Mouse (Mus musculus): ENCODE measurements at regions not wholly inside any gene's neighbourhood (a gene's known extent, or its start where the extent isn't known, plus 50 kb on each side); places are given as distances from the start of the nearest gene placed in this dataset.

DNA sequence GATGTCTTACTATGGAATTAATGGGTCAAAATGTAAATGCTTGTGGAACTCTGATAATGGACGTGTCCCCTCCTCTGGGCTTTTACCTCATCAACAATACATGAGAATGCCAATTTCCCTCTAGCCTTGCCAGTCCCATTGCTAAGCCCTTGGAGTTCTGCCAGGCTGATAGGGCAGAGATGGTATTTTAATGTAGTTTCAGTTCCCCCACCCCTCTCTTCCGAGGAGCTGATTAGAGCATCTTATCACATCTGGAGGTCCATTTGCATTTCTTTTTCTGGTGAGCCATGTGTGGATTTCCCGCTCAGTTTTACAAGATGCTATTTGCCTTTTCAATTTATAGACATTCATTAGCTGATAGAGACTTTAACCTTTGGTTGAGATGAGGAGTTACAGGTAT is 86.0 kb upstream of the Arid2 start:
- DNase-seq (ENCODE audit: low spot score), result no peak
- no peak overlapping the region for H3K4me3 ChIP-seq
- WGBS, result 84% methylated on average over 3 of the region's 3 CpGs
- H3K4me1 ChIP-seq (replicated peaks), result no peaks in the 10 kb centered on the region
- H3K27me3 ChIP-seq (ENCODE audit: insufficient read depth, poor library complexity, severe bottlenecking), result no peaks in the 10 kb centered on the region
- H3K9me3 ChIP-seq, result no peaks in the 10 kb centered on the region
- H3K27ac ChIP-seq, result no peak overlapping the region
- no peaks in the 10 kb centered on the region for H3K36me3 ChIP-seq

DNA sequence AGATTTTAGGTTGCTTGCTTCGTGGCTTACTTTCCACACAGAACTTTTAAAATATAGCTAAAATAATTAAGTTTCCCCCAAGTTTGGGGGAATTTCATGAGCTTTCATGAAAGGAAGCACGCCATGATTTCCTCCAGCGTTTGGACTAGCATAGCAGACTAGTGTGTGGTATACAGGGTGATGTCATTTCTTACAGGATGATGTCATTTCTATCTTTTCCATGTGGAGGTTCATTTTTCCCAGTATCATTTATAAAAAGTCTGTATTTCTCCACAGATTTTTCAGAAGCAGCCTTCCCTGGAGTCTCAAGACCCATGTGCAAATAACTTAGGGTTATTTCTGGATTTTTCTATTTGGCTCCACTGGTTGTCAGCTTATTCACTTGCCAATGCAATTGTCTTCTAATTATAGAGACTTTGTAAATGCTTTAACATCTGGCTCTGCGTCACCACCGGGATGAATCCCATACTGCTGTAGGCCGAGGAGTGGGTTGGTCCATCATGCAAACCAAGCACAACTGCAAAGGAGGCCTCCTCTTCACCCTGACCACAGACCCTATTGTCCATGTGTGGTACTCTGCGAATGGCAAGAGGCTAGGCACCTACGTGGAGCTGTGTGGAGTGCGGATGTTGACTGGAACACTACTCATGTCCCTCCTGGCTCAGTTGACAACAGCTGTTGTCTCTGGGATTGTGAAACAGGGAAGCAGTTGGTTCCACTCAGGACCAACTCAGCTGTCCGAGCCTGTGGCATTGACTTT is 85.4 kb upstream of the Arid2 start:
- Histone ChIP-seq H3K4me1 (replicated peaks) (no peaks in the 10 kb centered on the region), H3K4me3 (no peak overlapping the region), H3K27me3 (ENCODE audit: insufficient read depth, poor library complexity, severe bottlenecking) (no peaks in the 10 kb centered on the region), H3K27ac (no peak overlapping the region), H3K9me3 (no peaks in the 10 kb centered on the region), H3K36me3 (no peaks in the 10 kb centered on the region)
- 92% methylated on average over 10 of the region's 10 CpGs for WGBS
- DNase-seq (ENCODE audit: low spot score), result no peak

GRCm38 (mm10) chr15:96204187-96204586 is 83.1 kb upstream of the Arid2 start:
- Histone ChIP-seq H3K27ac (no peak overlapping the region), H3K27me3 (ENCODE audit: insufficient read depth, poor library complexity, severe bottlenecking) (no peaks in the 10 kb centered on the region), H3K36me3 (no peaks in the 10 kb centered on the region), H3K4me3 (no peak overlapping the region), H3K4me1 (replicated peaks) (no peaks in the 10 kb centered on the region), H3K9me3 (no peaks in the 10 kb centered on the region)
- DNase-seq (ENCODE audit: low spot score), result no peak
- WGBS, result 95% methylated on average over 5 of the region's 5 CpGs

- Histone ChIP-seq H3K36me3 (no peaks in the 10 kb centered on the region), H3K9me3 (no peaks in the 10 kb centered on the region), H3K4me3 (no peak overlapping the region), H3K27me3 (ENCODE audit: insufficient read depth, poor library complexity, severe bottlenecking) (no peaks in the 10 kb centered on the region), H3K4me1 (replicated peaks) (no peaks in the 10 kb centered on the region), H3K27ac (no peak overlapping the region)
- WGBS, result 81% methylated on average over 5 of the region's 5 CpGs
- no peak for DNase-seq (ENCODE audit: low spot score)
Observed at GRCm38 (mm10) chr15:96204623-96205022, 82.7 kb upstream of the Arid2 start.

GRCm38 (mm10) chr15:96210721-96211400 is 76.5 kb upstream of the Arid2 start:
- no peak for DNase-seq (ENCODE audit: low spot score)
- no peaks in the 10 kb centered on the region for H3K4me1 ChIP-seq (replicated peaks)
- H3K27me3 ChIP-seq (ENCODE audit: insufficient read depth, poor library complexity, severe bottlenecking), result no peaks in the 10 kb centered on the region
- no peak overlapping the region for H3K4me3 ChIP-seq
- H3K36me3 ChIP-seq, result no peaks in the 10 kb centered on the region
- no peaks in the 10 kb centered on the region for H3K9me3 ChIP-seq
- no peak overlapping the region for H3K27ac ChIP-seq
- 84% methylated on average over 11 of the region's 11 CpGs for WGBS

- Histone ChIP-seq H3K27ac (no peak overlapping the region), H3K36me3 (no peaks in the 10 kb centered on the region), H3K27me3 (ENCODE audit: insufficient read depth, poor library complexity, severe bottlenecking) (no peaks in the 10 kb centered on the region), H3K4me1 (replicated peaks) (no peaks in the 10 kb centered on the region), H3K4me3 (no peak overlapping the region), H3K9me3 (no peaks in the 10 kb centered on the region)
- 86% methylated on average over 24 of the region's 24 CpGs for WGBS
- DNase-seq (ENCODE audit: low spot score), result no peak
Observed at GRCm38 (mm10) chr15:96213541-96214312, 73.6 kb upstream of the Arid2 start.

DNA sequence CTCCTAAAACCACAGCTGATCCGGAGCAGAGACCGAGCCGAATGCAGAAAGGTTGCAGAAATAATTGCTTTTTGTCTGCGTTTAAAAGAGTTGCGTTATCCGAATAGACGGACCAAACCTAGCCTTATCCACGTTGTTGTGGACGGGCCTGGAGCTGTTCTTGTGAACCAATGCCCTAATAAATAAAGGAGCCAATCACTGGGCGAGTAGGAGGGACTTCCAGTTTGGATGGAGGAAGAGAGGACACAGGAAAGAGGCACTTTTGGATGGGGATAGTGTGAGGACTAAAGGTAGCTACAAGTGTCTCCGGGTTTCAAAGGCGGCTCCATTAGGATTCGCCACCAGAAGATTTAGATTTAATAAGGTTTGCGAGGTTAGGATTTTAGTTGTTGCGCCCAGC is 69.4 kb upstream of the Arid2 start:
- DNase-seq (ENCODE audit: low spot score), result no peak
- no peaks in the 10 kb centered on the region for H3K4me1 ChIP-seq (replicated peaks)
- no peaks in the 10 kb centered on the region for H3K9me3 ChIP-seq
- H3K4me3 ChIP-seq, result no peak overlapping the region
- no peak overlapping the region for H3K27ac ChIP-seq
- no peaks in the 10 kb centered on the region for H3K36me3 ChIP-seq
- H3K27me3 ChIP-seq (ENCODE audit: insufficient read depth, poor library complexity, severe bottlenecking), result no peaks in the 10 kb centered on the region
- WGBS, result 95% methylated on average over 15 of the region's 15 CpGs

DNA sequence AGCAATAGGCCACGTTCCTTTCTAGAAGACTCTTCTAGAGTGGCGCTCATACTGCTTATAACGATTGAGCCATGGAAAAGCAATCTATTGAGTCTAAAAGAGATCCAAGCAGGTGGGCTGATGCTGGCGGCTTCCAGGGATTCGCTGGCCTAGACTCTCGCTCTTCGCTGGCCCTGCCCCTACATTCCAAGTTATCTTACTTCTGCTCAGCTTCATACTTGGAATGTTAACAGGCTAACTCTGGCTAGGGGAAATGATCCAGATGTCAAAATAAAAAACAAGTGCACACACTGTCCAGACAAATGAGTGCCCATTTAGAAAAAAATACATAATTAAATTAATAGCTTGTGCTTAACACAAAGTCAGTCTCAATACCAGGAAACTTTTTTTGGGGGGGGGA is 67.6 kb upstream of the Arid2 start:
- H3K36me3 ChIP-seq, result no peaks in the 10 kb centered on the region

GRCm38 (mm10) chr15:96231969-96232368 is 55.3 kb upstream of the Arid2 start:
- H3K4me1 ChIP-seq (replicated peaks), result peaks cover 6% of the 10 kb centered on the region
- 93% methylated on average over 3 of the region's 3 CpGs for whole genome bisulfite sequencing

More for the DNA sequence above, 67.6 kb upstream of the Arid2 start:
- Histone ChIP-seq H3K4me3 (no peak overlapping the region), H3K27ac (no peak overlapping the region), H3K27me3 (ENCODE audit: insufficient read depth, poor library complexity, severe bottlenecking) (no peaks in the 10 kb centered on the region), H3K9me3 (no peaks in the 10 kb centered on the region), H3K4me1 (replicated peaks) (no peaks in the 10 kb centered on the region)
- no peak for DNase-seq (ENCODE audit: low spot score)
- 91% methylated on average over 7 of the region's 7 CpGs for WGBS

GRCm38 (mm10) chr15:96233113-96233512 is 54.2 kb upstream of the Arid2 start:
- no peaks in the 10 kb centered on the region for H3K27me3 ChIP-seq (ENCODE audit: insufficient read depth, poor library complexity, severe bottlenecking)
- H3K36me3 ChIP-seq, result no peaks in the 10 kb centered on the region
- DNase-seq (ENCODE audit: low spot score), result no peak

More at GRCm38 (mm10) chr15:96231969-96232368, 55.3 kb upstream of the Arid2 start:
- H3K36me3 ChIP-seq, result no peaks in the 10 kb centered on the region
- no peak overlapping the region for H3K4me3 ChIP-seq
- H3K27ac ChIP-seq, result no peak overlapping the region
- no peaks in the 10 kb centered on the region for H3K9me3 ChIP-seq
- H3K27me3 ChIP-seq (ENCODE audit: insufficient read depth, poor library complexity, severe bottlenecking), result no peaks in the 10 kb centered on the region
- no peak for DNase-seq (ENCODE audit: low spot score)

GRCm38 (mm10) chr15:96234783-96235182 is 52.5 kb upstream of the Arid2 start:
- Histone ChIP-seq H3K36me3 (no peaks in the 10 kb centered on the region), H3K4me3 (no peak overlapping the region), H3K4me1 (replicated peaks) (peaks cover 6% of the 10 kb centered on the region), H3K9me3 (no peaks in the 10 kb centered on the region), H3K27me3 (ENCODE audit: insufficient read depth, poor library complexity, severe bottlenecking) (no peaks in the 10 kb centered on the region), H3K27ac (no peak overlapping the region)
- no peak for DNase-seq (ENCODE audit: low spot score)
- 56% methylated on average over 8 of the region's 8 CpGs for WGBS

More at GRCm38 (mm10) chr15:96233113-96233512, 54.2 kb upstream of the Arid2 start:
- no peak overlapping the region for H3K27ac ChIP-seq
- H3K4me3 ChIP-seq, result no peak overlapping the region
- no peaks in the 10 kb centered on the region for H3K9me3 ChIP-seq
- peaks cover 6% of the 10 kb centered on the region for H3K4me1 ChIP-seq (replicated peaks)
